In genomic region chrX:153695782-153696395, GRCm38 (mm10) we compare ENCODE assay signal across 8 mouse cellular contexts. TPM values are rescaled to one million over a fixed set of nuclear protein-coding genes. Genes with fewer than 3 reads are reported as not detected.
A peak's percentile ranks its signal among the peaks of the same experiment; 100 is the strongest.
DNase-seq lines count a peak whose midpoint lies in the region; ATAC-seq lines count a peak whose summit lies in the region.

Gene Kctd12b, minus strand, starts transcription at chrX:153696391.

- no peak for ATAC-seq in heart, embryonic 13.5 days (ENCODE audit: extremely low read depth, insufficient number of reproducible peaks, low FRiP score, low TSS enrichment)
- peak; percentile 86 for ATAC-seq in kidney, embryonic 15.5 days (replicated peaks; ENCODE audit: low FRiP score)
- no peak for ATAC-seq in stomach, embryonic 14.5 days (ENCODE audit: insufficient number of reproducible peaks, insufficient read depth, low FRiP score, low read depth)

- peak within 1 kb of the TSS; percentile 72 for H3K9ac ChIP-seq in heart, embryonic 13.5 days
- no peak within 1 kb of the TSS for H3K9ac ChIP-seq in kidney, embryonic 15.5 days
- 0 out of 2 replicates have a peak within 1 kb of the TSS, but pooled peaks have one; percentile 28 for H3K9ac ChIP-seq in stomach, embryonic 14.5 days (replicated peaks; ENCODE audit: low read depth, low read length)

- H3K27ac ChIP-seq in embryonic facial prominence, embryonic 10.5 days (replicated peaks) = peak within 1 kb of the TSS; percentile 76
- H3K27ac ChIP-seq in heart, embryonic 13.5 days (replicated peaks) = peak within 1 kb of the TSS; percentile 66
- peak within 1 kb of the TSS; percentile 84 for H3K27ac ChIP-seq in kidney, embryonic 15.5 days
- peak within 1 kb of the TSS; percentile 39; the same call in 1 of the 2 replicates for H3K27ac ChIP-seq in stomach, embryonic 14.5 days (ENCODE audit: low read length)

- peaks cover 25% of the 10 kb centered on the region for H3K27me3 ChIP-seq in embryonic facial prominence, embryonic 10.5 days (replicated peaks; ENCODE audit: low read depth, poor library complexity, severe bottlenecking)
- H3K27me3 ChIP-seq in heart, embryonic 13.5 days (replicated peaks) = no peaks in the 10 kb centered on the region
- peaks cover 13% of the 10 kb centered on the region; the same call in 1 of the 2 replicates for H3K27me3 ChIP-seq in kidney, embryonic 15.5 days
- no peaks in the 10 kb centered on the region for H3K27me3 ChIP-seq in stomach, embryonic 14.5 days (ENCODE audit: control insufficient read depth, insufficient read depth, low read length)

- H3K9me3 ChIP-seq in embryonic facial prominence, embryonic 10.5 days = no peaks in the 10 kb centered on the region
- H3K9me3 ChIP-seq in heart, embryonic 13.5 days = no peaks in the 10 kb centered on the region
- no peaks in the 10 kb centered on the region for H3K9me3 ChIP-seq in kidney, embryonic 15.5 days (replicated peaks)
- no peaks in the 10 kb centered on the region for H3K9me3 ChIP-seq in stomach, embryonic 14.5 days (ENCODE audit: control insufficient read depth, low read depth, low read length)

- H3K4me1 ChIP-seq in embryonic facial prominence, embryonic 10.5 days = no peaks in the 10 kb centered on the region
- H3K4me1 ChIP-seq in heart, embryonic 13.5 days = no peaks in the 10 kb centered on the region
- H3K4me1 ChIP-seq in kidney, embryonic 15.5 days = no peaks in the 10 kb centered on the region
- H3K4me1 ChIP-seq in stomach, embryonic 14.5 days (ENCODE audit: control insufficient read depth, insufficient read depth, low read length) = no peaks in the 10 kb centered on the region

- WGBS in embryonic facial prominence, embryonic 10.5 days = 26% methylated on average over 11 of the region's 11 CpGs
- 22% methylated on average over 11 of the region's 11 CpGs for WGBS in heart, embryonic 13.5 days
- 24% methylated on average over 11 of the region's 11 CpGs for WGBS in kidney, embryonic 15.5 days
- WGBS in stomach, embryonic 14.5 days = 26% methylated on average over 11 of the region's 11 CpGs

- no peaks in the 10 kb centered on the region for H3K36me3 ChIP-seq in embryonic facial prominence, embryonic 10.5 days (replicated peaks)
- H3K36me3 ChIP-seq in heart, embryonic 13.5 days = no peaks in the 10 kb centered on the region
- H3K36me3 ChIP-seq in kidney, embryonic 15.5 days = no peaks in the 10 kb centered on the region
- no peaks in the 10 kb centered on the region for H3K36me3 ChIP-seq in stomach, embryonic 14.5 days (ENCODE audit: control insufficient read depth, insufficient read depth, low read length)

- H3K4me3 ChIP-seq in embryonic facial prominence, embryonic 10.5 days = peak within 1 kb of the TSS; percentile 48
- H3K4me3 ChIP-seq in heart, embryonic 13.5 days = peak within 1 kb of the TSS; percentile 52
- peak within 1 kb of the TSS; percentile 43 for H3K4me3 ChIP-seq in kidney, embryonic 15.5 days (replicated peaks)
- H3K4me3 ChIP-seq in stomach, embryonic 14.5 days (ENCODE audit: low read depth, low read length) = peak within 1 kb of the TSS; percentile 33

- H3K4me2 ChIP-seq in heart, embryonic 13.5 days = peak within 1 kb of the TSS; percentile 61
- H3K4me2 ChIP-seq in kidney, embryonic 15.5 days = peak within 1 kb of the TSS; percentile 50
- H3K4me2 ChIP-seq in stomach, embryonic 14.5 days (replicated peaks; ENCODE audit: low read depth, low read length) = peak within 1 kb of the TSS; percentile 34

- peak; percentile 18 for DNase-seq in embryo, embryonic 10 days (ENCODE audit: low spot score)
- no peak for DNase-seq in embryo, embryonic 9.5 days (ENCODE audit: extremely low spot score)
- peak; percentile 34 for DNase-seq in embryonic facial prominence, embryonic 10.5 days (ENCODE audit: low spot score)
- peak; percentile 26 for DNase-seq in lung, postnatal 36 days
- DNase-seq in layer of hippocampus, adult 9-11 months = no peak

RNA-seq across cellular contexts. Expression of gene Kctd12b, which starts in this region (rescaled TPM):
- 6.2 and 6.9 TPM in 2 replicates for polyA plus RNA-seq in embryonic facial prominence, embryonic 10.5 days (2016; fragmentation: Nextera tagmentation; extraction: Ambion mirVana)
- 3.3 and 3.9 TPM in 2 replicates for polyA plus RNA-seq in heart, embryonic 13.5 days (2015; fragmentation: Nextera tagmentation; extraction: Ambion mirVana)
- polyA plus RNA-seq in kidney, embryonic 15.5 days (2015; fragmentation: Nextera tagmentation; extraction: Ambion mirVana) = 10.2 and 10.3 TPM in 2 replicates
- 4.6 and 6.2 TPM in 2 replicates for polyA plus RNA-seq in stomach, embryonic 14.5 days (2014; fragmentation: Nextera tagmentation; extraction: Ambion mirVana)

Comparison
In these comparisons a context has a peak if more than half of its experiments do, and no peak if none do; other contexts are left out.
1. DNase-seq: peak in embryo, embryonic 10 days (single experiment), embryonic facial prominence, embryonic 10.5 days (single experiment) and lung, postnatal 36 days (single experiment); none in embryo, embryonic 9.5 days (single experiment) and layer of hippocampus, adult 9-11 months (single experiment).
2. Peak in every context shown above with its lines, with median percentiles within 50 percentile points of each other: H3K27ac ChIP-seq, H3K4me3 ChIP-seq and H3K4me2 ChIP-seq.